Mouse (Mus musculus) right cerebral cortex, postnatal 10 days (tissue): ENCODE measurements around the gene Rcl1.

ENCODE experiments used
- DNase-seq, 2 experiments: peaks; one replicate each; pipeline ENCODE4 v3.0.0; 2021; ENCODE audit warnings: low spot score in 2 of 2

Rcl1 gene

GRCm38 (mm10) chr19:29100874-29101542 is at the start of gene Rcl1:
Gene Rcl1, plus strand, starts transcription at chr19:29101375.
- peak; percentile 98 for DNase-seq

GRCm38 (mm10) chr19:29052786-29053185 is 48.4 kb upstream of the Rcl1 start:
- no peak for DNase-seq

DNA sequence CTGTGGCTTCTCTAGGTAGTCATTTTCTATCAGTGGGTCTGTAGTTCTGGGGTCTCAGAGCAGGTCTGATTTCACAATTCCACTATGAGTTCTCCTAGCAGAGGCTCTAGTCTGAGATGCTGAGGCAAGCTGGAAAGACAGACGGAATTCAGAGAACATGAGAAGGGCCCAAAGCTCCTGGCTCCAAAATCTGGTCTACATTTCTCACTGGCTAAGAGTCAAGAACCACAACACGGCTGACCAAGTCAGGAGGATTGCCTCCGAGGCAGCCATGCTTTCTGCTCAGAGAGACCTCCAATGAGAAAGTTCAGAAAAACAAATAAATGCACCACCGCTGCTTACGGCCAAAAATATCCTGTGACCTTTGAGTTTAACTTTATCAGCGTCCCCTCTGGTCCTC is 46.6 kb upstream of the Rcl1 start:
- no peak for DNase-seq

- DNase-seq = no peak
Observed at GRCm38 (mm10) chr19:29055469-29055868, 45.7 kb upstream of the Rcl1 start.

GRCm38 (mm10) chr19:29058741-29059140 is 42.4 kb upstream of the Rcl1 start:
- DNase-seq = no peak

GRCm38 (mm10) chr19:29059688-29060087 is 41.5 kb upstream of the Rcl1 start:
- no peak for DNase-seq

- DNase-seq = no peak
Observed at GRCm38 (mm10) chr19:29060299-29060698, 40.9 kb upstream of the Rcl1 start.

GRCm38 (mm10) chr19:29063009-29063408 is 38.2 kb upstream of the Rcl1 start:
- DNase-seq = no peak

DNA sequence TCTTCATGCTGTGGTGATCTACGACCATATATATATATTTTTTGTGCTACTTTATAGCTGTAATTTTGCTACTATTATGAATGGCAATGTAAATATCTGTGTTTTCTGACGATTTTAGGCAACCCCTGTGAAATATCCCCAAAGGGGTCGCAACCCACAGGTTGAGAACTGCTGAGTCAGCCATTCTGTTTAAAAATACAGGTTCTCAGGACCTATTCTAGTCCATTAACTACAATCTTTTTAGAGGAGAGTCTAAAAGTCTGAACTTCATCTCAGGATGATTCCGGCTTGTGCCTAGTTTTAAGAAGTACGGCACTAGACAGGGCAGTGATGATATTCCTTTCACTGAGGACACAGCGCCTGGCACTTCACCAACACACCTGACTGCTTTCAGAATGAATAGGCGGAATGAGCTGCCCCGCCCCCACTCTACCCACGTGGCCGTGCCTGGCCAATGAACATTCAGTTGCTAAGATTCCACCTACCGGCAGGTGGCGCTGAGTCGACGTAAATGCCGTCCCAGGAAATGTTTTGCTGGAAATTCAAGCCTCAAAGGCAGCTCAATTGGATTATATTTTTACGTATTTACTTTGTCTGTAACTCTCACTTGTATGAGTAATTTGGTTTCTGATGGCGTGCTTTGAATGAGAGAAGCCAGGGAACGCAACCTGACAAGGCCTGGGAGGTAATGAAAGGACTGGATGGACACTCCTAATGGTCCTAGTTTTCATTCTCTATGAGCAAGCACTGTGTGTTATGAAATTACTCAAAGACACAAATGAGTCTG is 37.4 kb upstream of the Rcl1 start:
- DNase-seq = peak; percentile 90 to 93

DNA sequence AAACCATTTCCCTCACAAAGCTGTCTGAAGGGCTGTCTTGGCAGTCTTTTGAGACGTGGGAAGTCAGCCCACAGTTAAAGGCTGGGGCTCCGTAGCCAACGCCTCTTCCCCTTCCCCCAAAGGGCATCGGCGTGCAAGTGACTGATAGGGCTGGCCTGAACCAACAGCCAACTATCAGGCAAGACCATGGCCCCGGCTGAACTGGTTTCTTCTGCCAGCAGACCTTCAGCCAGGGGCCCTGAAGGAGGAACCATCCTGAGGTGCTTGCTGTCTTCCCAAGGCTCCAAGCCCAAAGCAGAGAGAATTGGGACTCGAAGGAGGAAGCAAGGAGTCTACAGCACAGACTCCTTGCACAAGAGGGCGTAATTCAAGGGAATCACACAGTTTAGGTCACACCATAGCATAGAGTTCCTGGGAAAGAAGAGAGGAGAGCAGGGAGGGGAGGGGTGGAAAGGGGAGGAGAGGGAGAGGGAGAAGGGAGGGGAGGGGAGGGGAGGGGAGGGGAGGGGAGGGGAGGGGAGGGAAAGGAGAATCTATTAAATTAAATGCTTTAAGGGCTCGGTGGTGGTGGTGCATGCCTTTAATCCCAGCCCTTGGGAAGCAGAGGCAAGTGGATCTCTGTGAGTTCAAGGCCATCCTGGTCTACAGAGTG is 36.6 kb upstream of the Rcl1 start:
- DNase-seq = no peak

GRCm38 (mm10) chr19:29066981-29067471 is 34.1 kb upstream of the Rcl1 start:
- peak; percentile 45 to 48 for DNase-seq

GRCm38 (mm10) chr19:29069195-29069594 is 32.0 kb upstream of the Rcl1 start:
- no peak for DNase-seq

GRCm38 (mm10) chr19:29074802-29075201 is 26.4 kb upstream of the Rcl1 start:
- DNase-seq = peak in 1 of 2 experiments; percentile 62

GRCm38 (mm10) chr19:29088628-29089027 is 12.5 kb upstream of the Rcl1 start:
- DNase-seq = no peak

DNA sequence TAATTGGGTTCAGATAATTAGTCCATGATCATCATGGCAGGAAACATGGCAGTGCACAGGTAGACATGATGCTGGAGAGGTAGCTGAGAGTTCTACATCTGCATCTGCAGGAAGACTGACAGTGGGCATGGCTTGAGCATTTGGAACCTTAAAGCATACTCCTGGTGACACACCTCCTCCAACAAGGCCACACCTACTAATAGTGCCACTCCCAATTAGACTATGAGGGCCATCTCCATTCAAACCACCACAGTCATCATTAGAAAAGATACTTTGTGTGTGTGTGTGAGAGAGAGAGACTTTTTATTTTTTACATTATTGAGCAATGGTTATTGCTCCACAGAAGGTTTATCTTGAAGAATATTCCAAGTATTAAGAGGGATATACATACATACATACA is 9.0 kb upstream of the Rcl1 start:
- DNase-seq = no peak

GRCm38 (mm10) chr19:29099106-29099505 is 2.1 kb upstream of the Rcl1 start:
- no peak for DNase-seq

GRCm38 (mm10) chr19:29099596-29099995 is 1.6 kb upstream of the Rcl1 start:
- no peak for DNase-seq

DNA sequence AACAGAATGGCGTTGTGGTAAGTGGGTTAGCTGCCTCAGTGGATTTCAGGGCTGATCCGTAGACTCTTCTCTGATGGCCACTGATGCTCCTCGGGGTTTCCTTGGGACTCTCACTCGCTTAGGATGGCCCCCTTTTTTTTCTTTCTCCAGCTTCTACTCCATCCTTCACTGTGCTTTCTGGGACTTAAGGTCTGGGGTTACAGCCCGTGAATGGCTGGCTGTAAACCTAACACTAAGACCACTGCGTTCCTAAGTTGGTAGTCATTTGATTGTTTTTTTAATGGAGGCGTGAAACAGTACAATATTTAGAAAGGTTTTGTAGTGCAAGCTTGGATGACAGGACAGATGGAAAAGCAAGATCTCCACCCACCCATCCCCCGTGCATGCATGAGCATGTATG is 914 bp upstream of the Rcl1 start:
- no peak for DNase-seq

GRCm38 (mm10) chr19:29101591-29101990 is 416 bp downstream of the Rcl1 start:
- no peak for DNase-seq

DNA sequence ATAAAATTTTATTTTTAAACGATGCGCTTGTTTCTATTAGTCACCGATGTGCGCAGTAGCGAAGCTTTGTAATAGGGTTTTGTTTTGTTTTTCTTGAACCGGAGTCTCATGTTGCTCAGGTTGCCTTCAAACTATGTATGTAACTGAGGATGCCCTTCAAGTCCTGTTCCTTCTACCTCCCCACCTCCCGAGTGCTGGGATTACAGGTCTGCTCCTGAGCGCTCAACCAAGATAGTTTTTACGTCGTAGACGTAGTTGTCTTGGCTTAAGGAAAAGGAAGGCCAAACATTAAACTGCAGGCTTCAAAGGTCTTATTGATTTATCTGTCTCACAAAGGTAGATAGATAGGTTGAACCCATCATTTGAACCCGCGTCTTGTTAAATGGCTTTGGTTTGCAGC is 923 bp downstream of the Rcl1 start:
- no peak for DNase-seq

DNA sequence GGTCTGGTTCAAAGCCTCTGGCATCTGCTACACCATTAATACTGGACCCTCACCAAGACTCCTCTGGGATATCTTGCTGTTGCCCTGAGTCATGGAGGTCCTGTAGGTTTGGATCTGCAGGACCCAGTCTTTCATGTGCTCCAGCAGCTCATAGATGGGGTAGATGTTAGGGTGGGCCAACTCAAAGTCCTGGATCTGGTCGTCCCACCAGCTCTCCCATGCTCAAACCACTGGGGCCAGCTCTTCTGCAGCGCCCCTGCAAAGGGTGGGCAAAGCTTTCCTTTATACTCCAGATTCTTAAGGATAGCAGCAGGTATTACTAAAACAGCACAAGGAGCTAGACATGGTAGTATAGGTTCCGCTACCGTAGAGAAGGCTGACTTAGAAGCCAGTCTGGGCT is 4.6 kb downstream of the Rcl1 start:
- DNase-seq = no peak

DNA sequence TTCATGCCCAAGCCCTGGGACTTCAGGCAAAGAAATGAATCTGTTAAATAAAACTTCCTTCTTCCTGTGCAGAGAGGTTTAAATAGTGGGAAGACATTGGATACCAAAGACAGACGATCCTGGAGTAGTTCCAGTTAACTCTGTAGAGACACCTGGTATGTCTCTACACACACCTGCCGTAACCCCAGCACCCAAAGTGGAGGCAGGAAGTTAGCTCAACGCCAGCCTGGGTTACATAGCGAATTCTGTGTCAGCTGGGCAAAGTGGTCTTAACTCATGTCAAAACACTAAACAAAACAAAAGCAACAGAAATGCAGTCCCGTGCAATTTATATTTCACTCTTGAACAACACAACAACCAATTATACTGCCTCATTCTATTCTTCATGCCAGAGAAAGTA is 5.1 kb downstream of the Rcl1 start:
- DNase-seq = no peak

- DNase-seq = no peak
Observed at GRCm38 (mm10) chr19:29112662-29113061, 11.5 kb downstream of the Rcl1 start.
